Mouse (Mus musculus): ENCODE measurements at regions not wholly inside any gene's neighbourhood (a gene's known extent, or its start where the extent isn't known, plus 50 kb on each side); places are given as distances from the start of the nearest gene placed in this dataset.

- DNase-seq (ENCODE audit: low read depth, low spot score) = no peak
Observed at GRCm38 (mm10) chr6:84392752-84393511, 200.8 kb downstream of the Cyp26b1 start.

- DNase-seq (ENCODE audit: low read depth, low spot score) = no peak
Observed at GRCm38 (mm10) chr6:84391016-84391415, 202.7 kb downstream of the Cyp26b1 start.

GRCm38 (mm10) chr6:84385696-84386095 lies 208.0 kb downstream of the Cyp26b1 start:
- DNase-seq (ENCODE audit: low read depth, low spot score) = no peak

GRCm38 (mm10) chr6:84383718-84384117 lies 210.0 kb downstream of the Cyp26b1 start:
- no peak for DNase-seq (ENCODE audit: low read depth, low spot score)

GRCm38 (mm10) chr6:84383141-84383540 lies 210.6 kb downstream of the Cyp26b1 start:
- DNase-seq (ENCODE audit: low read depth, low spot score) = no peak

- no peak for DNase-seq (ENCODE audit: low read depth, low spot score)
Observed at GRCm38 (mm10) chr6:84381571-84381970, 212.1 kb downstream of the Cyp26b1 start.

GRCm38 (mm10) chr6:84376666-84377065 lies 217.0 kb downstream of the Cyp26b1 start:
- DNase-seq (ENCODE audit: low read depth, low spot score) = no peak

- no peak for DNase-seq (ENCODE audit: low read depth, low spot score)
Observed at GRCm38 (mm10) chr6:84375498-84375897, 218.2 kb downstream of the Cyp26b1 start.

- DNase-seq (ENCODE audit: low read depth, low spot score) = no peak
Observed at GRCm38 (mm10) chr6:84366365-84366764, 227.3 kb downstream of the Cyp26b1 start.

GRCm38 (mm10) chr6:84365914-84366313 lies 227.8 kb downstream of the Cyp26b1 start:
- DNase-seq (ENCODE audit: low read depth, low spot score) = no peak

- no peak for DNase-seq (ENCODE audit: low read depth, low spot score)
Observed at GRCm38 (mm10) chr6:84364964-84365363, 228.7 kb downstream of the Cyp26b1 start.

- no peak for DNase-seq (ENCODE audit: low read depth, low spot score)
Observed at GRCm38 (mm10) chr6:84362331-84362730, 231.4 kb downstream of the Cyp26b1 start.

GRCm38 (mm10) chr6:84357911-84358310 lies 235.8 kb downstream of the Cyp26b1 start:
- no peak for DNase-seq (ENCODE audit: low read depth, low spot score)

GRCm38 (mm10) chr6:84353425-84354220 lies 240.1 kb downstream of the Cyp26b1 start:
- no peak for DNase-seq (ENCODE audit: low read depth, low spot score)

- no peak for DNase-seq (ENCODE audit: low read depth, low spot score)
Observed at GRCm38 (mm10) chr6:84344936-84345335, 248.8 kb downstream of the Cyp26b1 start.

GRCm38 (mm10) chr6:84333666-84334179 lies 260.0 kb downstream of the Cyp26b1 start:
- no peak for DNase-seq (ENCODE audit: low read depth, low spot score)

- DNase-seq (ENCODE audit: low read depth, low spot score) = no peak
Observed at GRCm38 (mm10) chr6:84329106-84329505, 264.6 kb downstream of the Cyp26b1 start.

GRCm38 (mm10) chr6:84328030-84328390 lies 265.7 kb downstream of the Cyp26b1 start:
- no peak for DNase-seq (ENCODE audit: low read depth, low spot score)

- DNase-seq (ENCODE audit: low read depth, low spot score) = no peak
Observed at GRCm38 (mm10) chr6:84327306-84328029, 266.2 kb downstream of the Cyp26b1 start.

- no peak for DNase-seq (ENCODE audit: low read depth, low spot score)
Observed at GRCm38 (mm10) chr6:84325384-84326114, 268.2 kb downstream of the Cyp26b1 start.

- no peak for DNase-seq (ENCODE audit: low read depth, low spot score)
Observed at GRCm38 (mm10) chr6:84324185-84324584, 269.5 kb downstream of the Cyp26b1 start.

Measured in CD4-positive helper T cell, adult 2 months (primary cell).